Mouse (Mus musculus) heart, adult 2 months (tissue): ENCODE measurements around the gene Ciart.

Experiments used
- EP300 ChIP-seq: fragments of 200-500 bp; IDR thresholded peaks from 2 replicates; pipeline ENCODE4 v1.6.1; 2011; ENCODE audit warnings: low read depth, low read length, control low read depth; ENCODE audit not compliant: insufficient read depth
- POLR2A ChIP-seq: fragments of 200-500 bp; IDR thresholded peaks from 2 replicates; pipeline ENCODE4 v1.6.1; 2011; ENCODE audit warnings: mild to moderate bottlenecking, low read depth, low read length, control low read depth; ENCODE audit not compliant: insufficient read depth

GRCm38 (mm10) chr3:95903753-95904502, 21.9 kb upstream of the Ciart start:
- TF ChIP-seq EP300 (no peak), POLR2A (no peak)
